Mouse (Mus musculus) liver, embryonic 14.5 days (tissue): ENCODE results near the gene T.

ENCODE experiments used
- CTCF ChIP-seq: IDR thresholded peaks from 2 replicates; pipeline ENCODE4 v1.5.1; 2016; ENCODE audit warnings: antibody characterized with exemption, low read depth, control low read depth
- EP300 ChIP-seq: IDR thresholded peaks from 2 replicates; pipeline ENCODE4 v1.6.1; 2016; ENCODE audit warnings: antibody characterized with exemption, low read depth

GRCm38 (mm10) chr17:8479493-8480128, 45.4 kb downstream of the T start:
- TF ChIP-seq CTCF (no peak), EP300 (no peak)
